Mouse (Mus musculus) embryonic fibroblast, embryonic 13.5 days (primary cell): ENCODE measurements around the gene Ccdc8.

Experiments
- CTCF ChIP-seq: IDR thresholded peaks from 2 replicates; pipeline ENCODE4 v1.5.1; 2011; ENCODE audit warnings: mild to moderate bottlenecking, control low read depth, low read length, moderate library complexity, borderline replicate concordance; ENCODE audit not compliant: insufficient read depth
- POLR2A ChIP-seq: IDR thresholded peaks from 2 replicates; pipeline ENCODE4 v1.6.1; 2011; ENCODE audit warnings: low read depth, mild to moderate bottlenecking, control low read depth, low read length, moderate library complexity

- TF ChIP-seq CTCF (no peak), POLR2A (no peak)
These were observed 9.5 kb upstream of the Ccdc8 start, which contains the start of gene Gm42372 for GRCm38 (mm10) chr7:16982859-16983568.
